Mouse (Mus musculus) kidney, postnatal 0 days (tissue): ENCODE data around the gene Tent4b. TPM values are rescaled to one million over a fixed set of nuclear protein-coding genes. Genes with fewer than 3 reads are reported as not detected.
A peak's percentile ranks its signal among the peaks of the same experiment; 100 is the strongest.

Experiments used
- ATAC-seq: fragments of 200-750 bp; cut with Nextera tagmentation; replicated peaks from 2 replicates; pipeline ENCODE4 v1.8.0; 2017; ENCODE audit warnings: low read depth, moderate number of reproducible peaks, moderate TSS enrichment, moderate library complexity; ENCODE audit not compliant: low FRiP score
- DNase-seq: peaks from one replicate; pipeline ENCODE4 v3.0.0-alpha.2; 2016; ENCODE audit warnings: low spot score
- H3K27ac ChIP-seq: fragments of 300-500 bp; sonication (generic); 2 replicates; pipeline ENCODE4 v1.5.1; 2014; ENCODE audit warnings: mild to moderate bottlenecking
- H3K27me3 ChIP-seq: fragments of 300-500 bp; sonication (generic); 2 replicates; pipeline ENCODE4 v1.6.1; 2014; ENCODE audit warnings: low read length, mixed read lengths; ENCODE audit not compliant: insufficient read depth
- H3K36me3 ChIP-seq: fragments of 300-500 bp; sonication (generic); 2 replicates; pipeline ENCODE4 v1.6.1; 2014; ENCODE audit warnings: low read length, mixed read lengths; ENCODE audit not compliant: insufficient read depth
- H3K4me1 ChIP-seq: fragments of 300-500 bp; sonication (generic); replicated peaks from 2 replicates; pipeline ENCODE4 v1.6.1; 2014; ENCODE audit warnings: antibody characterized with exemption, low read length, mixed read lengths; ENCODE audit not compliant: insufficient read depth
- H3K4me2 ChIP-seq: fragments of 300-500 bp; sonication (generic); 2 replicates; pipeline ENCODE4 v1.6.1; 2014; ENCODE audit warnings: mild to moderate bottlenecking, low read length, moderate library complexity, mixed read lengths
- H3K4me3 ChIP-seq: fragments of 300-500 bp; sonication (generic); replicated peaks from 2 replicates; pipeline ENCODE4 v1.5.1; 2014; ENCODE audit warnings: low read depth, low read length
- H3K9ac ChIP-seq: fragments of 300-500 bp; sonication (generic); 2 replicates; pipeline ENCODE4 v1.6.1; 2014; ENCODE audit warnings: low read depth, low read length
- H3K9me3 ChIP-seq: fragments of 300-500 bp; sonication (generic); replicated peaks from 2 replicates; pipeline ENCODE4 v1.6.1; 2016; ENCODE audit warnings: low read length, inconsistent platforms, mixed read lengths
- CTCF ChIP-seq: IDR thresholded peaks from 2 replicates; pipeline ENCODE4 v1.5.1; 2016; ENCODE audit warnings: antibody characterized with exemption, low read depth, mild to moderate bottlenecking, moderate library complexity
- WGBS: fragments of 180-500 bp; shearing (Covaris S2); extraction: QIAGEN DNeasy Blood & Tissue Kit; methylation state at CpG from one replicate; pipeline ENCODE4 v1.1.7; 2014; 5-methylcytosine and 5-hydroxymethylcytosine counted together
- polyA plus RNA-seq: library from polyadenylated mRNA; unstranded; fragments of >200 nt; fragmentation: Nextera tagmentation; extraction: Ambion mirVana; gene quantifications from 2 replicates; pipeline ENCODE4 v1.2.1, GENCODE M21; 2015

Gene Tent4b
- polyA plus RNA-seq, 1 experiment from 2014 or later = 7.6 TPM

DNA sequence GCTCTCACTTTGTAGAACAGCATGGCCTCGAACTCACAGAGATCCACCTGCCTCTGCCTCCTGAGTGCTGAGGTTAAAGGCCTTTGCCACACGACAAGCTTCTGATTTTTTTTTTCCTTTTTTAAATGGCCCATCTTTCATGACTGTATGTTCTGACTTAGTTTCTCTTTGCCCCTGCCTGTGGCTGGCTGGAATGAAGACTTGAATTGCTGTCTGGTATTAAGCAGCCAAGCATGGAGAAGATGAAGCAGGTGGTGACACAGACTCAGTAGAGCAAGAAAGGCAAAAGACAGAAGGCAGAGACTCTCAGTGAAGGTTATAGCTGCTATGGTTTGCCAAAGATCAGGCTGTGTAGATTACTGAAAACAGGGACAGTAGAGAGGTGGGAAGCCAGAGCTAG lies 15.9 kb upstream of the Tent4b start:
- DNase-seq = no peak
- H3K9ac ChIP-seq = no peak overlapping the region
- ATAC-seq = no peak
- no peaks in the 10 kb centered on the region for H3K4me1 ChIP-seq
- WGBS = 86% methylated on average over 2 of the region's 2 CpGs
- no peak for TF ChIP-seq CTCF
- H3K9me3 ChIP-seq = no peaks in the 10 kb centered on the region
- no peak overlapping the region for H3K4me2 ChIP-seq
- no peak overlapping the region for H3K4me3 ChIP-seq
- no peaks in the 10 kb centered on the region for H3K27me3 ChIP-seq
- no peak overlapping the region for H3K27ac ChIP-seq
- H3K36me3 ChIP-seq = no peaks in the 10 kb centered on the region

DNA sequence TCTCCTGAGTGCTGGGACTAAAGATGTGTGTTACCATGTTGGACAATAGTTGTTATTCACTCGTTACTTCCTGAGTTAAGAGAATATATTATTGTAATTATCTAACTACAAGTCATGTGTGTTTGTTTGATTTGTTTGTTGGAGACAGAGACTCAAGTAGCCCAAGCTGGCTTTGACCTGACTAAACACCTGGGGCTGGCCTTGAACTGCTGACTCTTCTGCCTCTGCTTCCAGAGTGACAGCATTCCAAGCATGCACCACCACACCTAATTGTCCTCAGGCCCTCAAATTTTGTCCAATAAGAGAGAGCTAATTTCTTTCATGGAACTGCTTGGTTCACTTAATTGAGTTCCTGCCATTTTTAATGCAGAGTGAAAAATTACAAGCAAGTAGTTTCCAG lies 14.1 kb upstream of the Tent4b start:
- Histone ChIP-seq H3K4me2 (no peak overlapping the region), H3K4me1 (no peaks in the 10 kb centered on the region), H3K27me3 (no peaks in the 10 kb centered on the region), H3K27ac (no peak overlapping the region), H3K9me3 (no peaks in the 10 kb centered on the region), H3K4me3 (no peak overlapping the region), H3K36me3 (no peaks in the 10 kb centered on the region), H3K9ac (no peak overlapping the region)
- ATAC-seq (no peak), DNase-seq (no peak)
- no peak for TF ChIP-seq CTCF
- 91% methylated on average over 1 of the region's 1 CpGs for WGBS

DNA sequence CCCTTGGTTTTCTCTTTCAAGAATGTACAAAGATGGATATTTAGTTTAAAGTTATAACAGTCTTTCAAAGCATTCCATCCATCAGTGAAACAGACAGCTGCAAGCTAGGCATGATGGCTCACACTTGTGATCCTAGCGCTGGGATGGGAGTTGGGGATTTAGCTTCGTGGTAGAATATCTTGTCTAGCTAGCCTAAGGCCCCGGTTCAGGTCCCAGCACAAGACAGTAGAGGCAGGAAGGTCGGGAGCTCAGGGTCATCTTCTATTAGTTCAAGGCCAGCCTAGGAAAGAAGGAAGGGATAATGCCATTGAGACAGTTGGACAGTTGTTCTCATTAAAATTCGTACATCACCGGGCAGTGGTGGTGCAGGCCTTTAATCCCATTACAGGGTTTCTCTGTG lies 13.3 kb upstream of the Tent4b start:
- Histone ChIP-seq H3K27ac (no peak overlapping the region), H3K4me2 (no peak overlapping the region), H3K9me3 (no peaks in the 10 kb centered on the region), H3K9ac (no peak overlapping the region), H3K4me1 (no peaks in the 10 kb centered on the region), H3K36me3 (no peaks in the 10 kb centered on the region), H3K4me3 (no peak overlapping the region), H3K27me3 (no peaks in the 10 kb centered on the region)
- DNase-seq (no peak), ATAC-seq (no peak)
- TF ChIP-seq CTCF = no peak
- WGBS = 85% methylated on average over 6 of the region's 6 CpGs

DNA sequence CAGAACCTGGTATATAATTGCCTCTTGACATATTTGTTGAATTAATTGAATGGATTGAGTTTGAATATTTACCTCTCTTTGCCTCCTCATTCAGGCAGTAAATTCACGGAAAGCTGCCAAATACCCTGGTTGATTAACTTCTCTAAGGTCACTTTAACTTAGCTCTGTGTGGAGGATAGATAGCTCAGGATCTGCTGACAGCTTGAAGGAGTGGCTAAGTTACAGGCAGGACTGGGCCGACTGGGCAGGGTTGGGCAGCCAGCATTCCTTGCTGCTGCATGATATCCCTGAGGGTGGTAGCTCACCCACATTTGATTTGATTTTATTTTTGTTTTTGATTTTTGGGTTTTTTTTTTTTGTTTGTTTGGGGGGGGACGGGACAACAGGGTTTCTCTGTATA lies 1.7 kb upstream of the Tent4b start:
- no peak overlapping the region for H3K27ac ChIP-seq
- no peaks in the 10 kb centered on the region for H3K27me3 ChIP-seq
- DNase-seq (no peak), ATAC-seq (no peak)
- WGBS = 47% methylated on average over 3 of the region's 3 CpGs
- no peaks in the 10 kb centered on the region for H3K36me3 ChIP-seq
- no peak overlapping the region for H3K4me2 ChIP-seq
- no peaks in the 10 kb centered on the region for H3K9me3 ChIP-seq
- TF ChIP-seq CTCF = no peak
- no peak overlapping the region for H3K9ac ChIP-seq
- H3K4me1 ChIP-seq = peaks cover 19% of the 10 kb centered on the region
- H3K4me3 ChIP-seq = no peak overlapping the region

DNA sequence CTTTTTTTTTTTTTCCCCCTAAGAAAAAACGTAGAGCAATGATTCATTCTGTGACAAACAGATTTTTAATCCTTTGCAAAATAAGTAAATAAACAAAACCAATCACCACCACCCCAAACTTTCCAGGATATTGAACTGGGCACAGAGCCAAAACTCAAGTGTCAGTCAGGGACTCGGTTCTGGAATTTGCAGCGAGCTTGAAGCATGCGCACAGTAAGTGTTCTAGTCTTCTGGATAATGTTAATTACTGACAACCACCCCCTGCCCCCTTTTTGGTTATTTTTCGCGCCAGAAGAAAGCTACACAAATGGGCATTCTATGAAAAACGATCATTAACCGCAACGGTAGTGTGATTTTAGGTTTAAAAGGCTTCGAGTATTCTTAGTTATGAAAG lies 465 bp upstream of the Tent4b start:
- H3K27ac ChIP-seq = peak overlapping the region; percentile 98
- peaks cover 19% of the 10 kb centered on the region for H3K4me1 ChIP-seq
- H3K4me2 ChIP-seq = peak overlapping the region; percentile 94
- H3K36me3 ChIP-seq = no peaks in the 10 kb centered on the region
- peak overlapping the region; percentile 88 for H3K9ac ChIP-seq
- WGBS = 0% methylated on average over 10 of the region's 10 CpGs
- ATAC-seq (no peak), DNase-seq (peak; percentile 33)
- H3K9me3 ChIP-seq = no peaks in the 10 kb centered on the region
- H3K4me3 ChIP-seq = peak overlapping the region; percentile 92
- no peaks in the 10 kb centered on the region for H3K27me3 ChIP-seq
- TF ChIP-seq CTCF = no peak

DNA sequence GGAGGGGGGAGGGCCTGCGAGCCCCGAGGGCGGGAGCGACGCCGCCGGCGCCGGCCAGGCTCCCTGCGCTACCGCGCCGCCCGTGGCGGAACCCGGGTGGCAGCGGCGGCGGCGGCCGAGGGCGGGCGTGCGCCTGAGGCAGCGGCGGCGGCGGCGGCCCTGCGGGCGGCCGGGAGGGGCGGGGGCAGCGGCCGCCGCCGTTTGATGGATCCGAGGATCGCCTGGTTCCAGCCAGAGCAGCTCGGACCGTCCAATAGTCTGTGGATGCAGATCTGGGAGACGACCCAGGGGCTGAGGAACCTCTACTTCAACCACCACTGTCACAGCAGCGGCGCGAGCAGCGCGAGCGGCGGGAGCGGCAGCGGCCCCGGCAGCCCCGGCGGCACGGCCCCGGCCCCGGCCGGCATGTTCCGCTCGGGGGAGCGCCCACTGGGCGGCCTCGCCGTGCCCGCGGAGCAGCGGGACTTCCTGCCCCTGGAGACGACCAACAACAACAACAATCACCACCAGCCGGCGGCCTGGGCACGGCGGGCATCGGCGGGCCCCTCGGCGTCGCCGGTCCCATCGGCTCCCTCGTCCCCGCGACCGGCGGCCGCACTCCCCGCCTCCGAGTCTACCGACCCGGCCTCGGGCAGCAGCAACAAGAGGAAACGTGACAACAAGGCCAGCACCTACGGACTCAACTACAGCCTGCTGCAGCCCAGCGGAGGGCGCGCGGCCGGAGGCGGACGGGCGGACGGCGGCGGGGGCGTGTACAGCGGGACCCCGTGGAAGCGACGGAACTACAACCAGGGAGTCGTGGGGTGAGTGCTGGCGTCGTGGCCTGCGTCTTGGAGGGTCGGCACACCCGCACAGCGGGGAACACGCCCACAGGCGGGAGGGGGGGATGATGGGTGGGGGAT lies 938 bp downstream of the Tent4b start:
- Histone ChIP-seq H3K36me3 (no peaks in the 10 kb centered on the region), H3K9ac (peak overlapping the region; percentile 88), H3K4me3 (peak overlapping the region; percentile 92), H3K27me3 (no peaks in the 10 kb centered on the region), H3K4me2 (peak overlapping the region; percentile 94), H3K4me1 (peaks cover 19% of the 10 kb centered on the region), H3K27ac (peak overlapping the region; percentile 98), H3K9me3 (no peaks in the 10 kb centered on the region)
- no peak for TF ChIP-seq CTCF
- peak; percentile 25 for ATAC-seq
- DNase-seq = peak; percentile 47
- under 1% methylated on average over 101 of the region's 117 CpGs for WGBS
